ENCODE assay signal across 21 mouse cellular contexts in the genomic region with DNA sequence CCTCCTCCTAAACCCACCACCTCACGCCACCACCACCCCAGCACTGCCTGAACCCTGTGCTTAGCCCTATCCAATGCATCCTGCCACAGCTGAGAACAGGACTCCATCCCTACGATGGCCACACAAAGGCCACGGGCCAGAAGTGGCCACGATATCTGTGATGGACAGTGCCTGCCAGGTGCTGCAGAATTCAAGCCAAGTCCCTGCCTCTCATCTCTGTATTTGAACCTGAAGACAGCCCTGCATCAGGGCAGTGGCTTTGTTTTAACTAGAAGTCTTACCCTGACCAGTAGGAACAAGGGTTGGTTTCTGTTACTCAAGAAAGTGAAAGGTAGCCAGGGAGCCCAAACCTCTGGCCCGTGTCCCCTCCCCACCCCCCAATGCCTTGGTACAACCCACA. TPM values are rescaled to one million over a fixed set of nuclear protein-coding genes. Genes with fewer than 3 reads are reported as not detected.
"Had no signal": no experiment of that assay in that cellular context is flagged by ENCODE, and none has a peak within 500 bp of the region (broad histone marks: within the 10 kb centered on the region; RNA-seq: fewer than 3 reads in every experiment).

No protein-coding gene starts in this region.

- H3K4me3 ChIP-seq: limb, embryonic 13.5 days; liver, embryonic 12.5 days; liver, embryonic 15.5 days; lung, embryonic 15.5 days; megakaryocyte, embryonic 14.5 days; neural tube, embryonic 12.5 days; stomach, embryonic 15.5 days had no signal

- H3K36me3 ChIP-seq: limb, embryonic 13.5 days; liver, embryonic 12.5 days; liver, embryonic 15.5 days; lung, embryonic 15.5 days; neural tube, embryonic 12.5 days; stomach, embryonic 15.5 days had no signal

- H3K9ac ChIP-seq: limb, embryonic 13.5 days; liver, embryonic 12.5 days; liver, embryonic 15.5 days; lung, embryonic 15.5 days; neural tube, embryonic 12.5 days; stomach, embryonic 15.5 days had no signal

- H3K4me2 ChIP-seq: limb, embryonic 13.5 days; liver, embryonic 12.5 days; liver, embryonic 15.5 days; lung, embryonic 15.5 days; midbrain, embryonic 11.5 days; neural tube, embryonic 12.5 days; stomach, embryonic 15.5 days had no signal

- H3K27ac ChIP-seq: limb, embryonic 13.5 days; liver, embryonic 12.5 days; liver, embryonic 15.5 days; lung, embryonic 15.5 days; neural tube, embryonic 12.5 days; stomach, embryonic 15.5 days had no signal

- DNase-seq: kidney, postnatal 14 days; kidney, postnatal 4 days; left cerebral cortex, postnatal 4 days; liver; lung, adult 18-20 months; lung, postnatal 10 days; lung, postnatal 36 days; midbrain, embryonic 14.5 days; retina, postnatal 1 day; right cerebral cortex, postnatal 25 days; spleen, adult 18-20 months; thymus, postnatal 36 days had no signal

- ATAC-seq: liver, embryonic 12.5 days had no signal

- H3K9me3 ChIP-seq: limb, embryonic 13.5 days; liver, embryonic 12.5 days; liver, embryonic 15.5 days; lung, embryonic 15.5 days; megakaryocyte, embryonic 14.5 days; neural tube, embryonic 12.5 days; stomach, embryonic 15.5 days had no signal

RNA-seq across cellular contexts. Expression of a gene that starts 12.1 kb away (rescaled TPM):
- total RNA-seq: neutrophil, adult 5-6 weeks had no signal
